Mouse (Mus musculus) T-helper 17 cell (primary cell): ENCODE results near the gene Mboat1.

Experiments used
- in situ Hi-C, 2 experiments: fragments of 300-600 bp; cut with MboI, MseI; formaldehyde crosslinking; loops; 1 replicate in 1 of 2; 2 replicates in 1 of 2; pipeline ENCODE4 v1.15.1; 2025; ENCODE audit warnings: high pct_unique_total_duplicates in 2 of 2

The Mboat1 gene

GRCm38 (mm10) chr13:30239396-30239795 is 103.1 kb downstream of the Mboat1 start:
- in situ Hi-C loops = no loop called here

- in situ Hi-C loops = no loop called here
Measured at GRCm38 (mm10) chr13:30245573-30245972, 109.3 kb downstream of the Mboat1 start.

DNA sequence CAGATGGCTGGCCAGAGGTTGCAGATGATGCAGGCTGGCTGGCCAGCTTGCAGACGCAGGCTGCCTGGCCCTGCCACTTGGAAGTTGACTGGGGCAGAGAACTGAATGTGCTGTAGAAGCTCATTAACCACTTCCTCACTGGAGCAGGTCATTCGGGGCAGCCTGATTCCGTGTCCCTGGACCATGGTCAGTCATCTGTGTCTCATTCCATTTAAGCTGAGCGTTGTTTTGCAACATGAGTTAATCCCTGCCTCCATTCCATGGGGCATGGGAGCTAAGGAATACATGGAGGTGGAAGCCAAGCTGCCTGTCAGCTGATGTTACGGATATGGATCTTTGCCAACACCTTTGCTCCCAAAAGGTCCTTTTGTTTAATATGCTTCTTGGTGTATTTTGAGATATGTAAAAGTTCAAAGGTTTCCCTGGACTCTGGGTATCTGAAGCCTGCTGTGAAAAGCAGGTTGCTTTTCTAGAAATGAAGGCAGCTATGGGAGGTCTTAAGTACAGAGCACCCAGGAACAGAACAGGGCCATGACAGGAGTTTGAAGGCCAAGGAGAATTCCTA is 114.1 kb downstream of the Mboat1 start:
- in situ Hi-C loops = no loop called here

- in situ Hi-C loops = no loop called here
Measured at GRCm38 (mm10) chr13:30251431-30251830, 115.1 kb downstream of the Mboat1 start.

- in situ Hi-C loops = no loop called here
Measured at GRCm38 (mm10) chr13:30252692-30253091, 116.4 kb downstream of the Mboat1 start.

DNA sequence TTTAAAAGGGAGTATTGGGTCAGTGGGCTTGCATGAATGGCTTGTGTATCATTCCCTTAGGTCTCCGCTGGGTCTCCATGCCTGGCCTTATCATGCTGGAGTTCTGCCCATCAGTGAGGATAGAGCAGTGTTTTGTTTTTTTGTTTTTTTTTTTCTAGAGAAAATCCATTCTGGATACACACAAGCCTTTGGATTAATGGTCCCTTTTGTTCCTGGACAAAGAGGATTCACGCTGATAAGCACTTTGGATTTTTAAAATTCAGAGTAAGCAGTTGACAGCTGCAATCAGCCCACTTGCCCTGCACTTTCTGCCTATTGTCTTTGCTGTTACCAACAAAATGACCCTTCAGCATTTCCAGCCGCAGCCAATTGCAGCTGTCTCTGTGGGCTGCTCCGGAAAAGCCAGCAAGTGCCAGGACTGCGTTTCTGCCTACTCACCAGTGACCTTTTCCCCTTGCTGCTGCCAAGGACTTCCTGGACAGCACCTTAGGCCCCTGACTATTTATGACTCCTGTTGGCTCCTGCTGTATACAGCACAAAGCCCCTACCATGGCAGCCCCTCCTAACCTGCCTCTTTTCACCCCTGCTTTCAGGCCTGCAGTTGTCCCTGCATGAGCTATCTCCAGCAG is 117.5 kb downstream of the Mboat1 start:
- in situ Hi-C loops = no loop called here

- in situ Hi-C loops = no loop called here
Measured at GRCm38 (mm10) chr13:30254421-30254820, 118.1 kb downstream of the Mboat1 start.

DNA sequence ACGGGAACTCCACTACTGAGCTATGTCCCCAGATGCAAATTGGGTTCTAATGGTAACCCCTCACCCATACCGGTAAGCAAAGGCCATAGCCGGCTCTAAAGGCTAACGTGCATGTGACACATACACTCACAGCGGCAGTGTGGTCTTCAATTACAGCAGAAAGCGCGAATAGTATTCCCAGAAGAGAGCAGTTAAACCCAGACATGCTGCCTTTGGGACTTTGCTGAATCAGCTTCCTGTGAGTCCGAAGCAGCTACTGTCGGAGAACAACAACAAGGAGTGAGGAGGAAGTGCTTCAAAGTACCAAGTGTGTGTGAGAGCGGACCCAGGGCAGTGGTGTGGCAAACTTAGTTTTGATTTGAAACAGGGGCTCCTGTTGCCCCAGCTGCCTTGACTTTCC is 122.5 kb downstream of the Mboat1 start:
- in situ Hi-C loops = loop anchor here (5.0 kb wide), 2 partner anchors 92 to 162 kb away; no protein-coding TSS in a partner anchor

GRCm38 (mm10) chr13:30259326-30259725 is 123.0 kb downstream of the Mboat1 start:
- in situ Hi-C loops = loop anchor here (5.0 kb wide), 2 partner anchors 92 to 162 kb away; no protein-coding TSS in a partner anchor

DNA sequence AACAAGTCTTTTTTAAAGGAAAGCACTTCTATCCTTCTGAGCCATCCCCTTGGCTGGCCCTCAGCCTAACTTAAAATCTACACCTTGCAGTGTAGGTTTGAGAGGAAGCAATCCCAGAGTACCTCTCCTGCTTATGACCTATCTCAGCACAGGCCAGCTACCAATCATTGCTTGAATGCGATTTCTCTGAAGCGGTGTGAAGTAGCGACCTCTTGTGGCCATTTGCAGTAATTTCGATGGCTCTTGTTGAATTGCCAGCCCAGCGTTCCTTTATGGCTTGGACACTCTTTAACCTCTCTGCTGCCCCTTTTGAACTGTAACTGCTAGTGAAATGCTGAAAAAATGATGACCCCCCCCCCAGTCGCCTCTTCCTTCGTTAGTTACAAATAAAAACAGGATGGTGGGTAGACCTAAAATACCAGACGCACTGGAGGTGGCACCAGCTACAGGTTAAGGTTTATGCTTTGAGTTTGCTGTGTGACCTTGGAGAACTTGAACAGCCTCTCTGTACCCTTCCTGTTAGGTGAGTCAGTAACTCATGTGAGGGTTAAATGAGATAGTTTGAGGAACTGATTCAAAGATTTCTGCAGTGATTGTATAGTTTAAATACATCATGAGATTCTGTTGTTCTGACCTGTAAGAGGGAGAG is 123.7 kb downstream of the Mboat1 start:
- in situ Hi-C loops = loop anchor here (5.0 to 10.0 kb wide), 4 partner anchors 93 to 405 kb away; partner anchors contain the start of gene Cdkal1 (in 1 of the 2)

- in situ Hi-C loops = loop anchor here (5.0 to 10.0 kb wide), 3 partner anchors 166 to 409 kb away; partner anchors contain the start of gene Cdkal1 (in 1 of the 2)
Measured at GRCm38 (mm10) chr13:30263681-30264080, 127.4 kb downstream of the Mboat1 start.

DNA sequence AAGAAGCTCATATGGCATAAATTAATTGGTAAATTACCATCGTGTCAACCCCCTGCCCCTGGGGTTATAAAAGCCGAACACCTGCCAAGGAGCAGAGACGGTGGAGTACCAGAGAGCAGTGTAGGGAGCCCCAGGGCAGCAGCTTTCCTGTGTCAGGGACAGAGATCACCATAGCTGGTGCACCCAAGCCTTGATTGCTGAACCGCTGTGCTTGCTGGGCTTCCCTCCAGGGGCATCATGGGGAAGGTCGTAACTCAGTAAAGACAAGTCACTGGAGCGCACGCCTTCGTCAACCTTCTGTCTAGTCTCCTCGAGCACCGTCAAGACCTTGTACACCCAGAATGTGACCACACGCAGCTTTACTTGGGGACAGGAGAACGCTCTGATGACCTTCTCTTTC is 128.0 kb downstream of the Mboat1 start:
- in situ Hi-C loops = loop anchor here (5.0 to 10.0 kb wide), 3 partner anchors 167 to 410 kb away; partner anchors contain the start of gene Cdkal1 (in 1 of the 2)

GRCm38 (mm10) chr13:30264765-30265164 is 128.5 kb downstream of the Mboat1 start:
- in situ Hi-C loops = loop anchor here (5.0 to 10.0 kb wide), 3 partner anchors 167 to 410 kb away; partner anchors contain the start of gene Cdkal1 (in 1 of the 2)

DNA sequence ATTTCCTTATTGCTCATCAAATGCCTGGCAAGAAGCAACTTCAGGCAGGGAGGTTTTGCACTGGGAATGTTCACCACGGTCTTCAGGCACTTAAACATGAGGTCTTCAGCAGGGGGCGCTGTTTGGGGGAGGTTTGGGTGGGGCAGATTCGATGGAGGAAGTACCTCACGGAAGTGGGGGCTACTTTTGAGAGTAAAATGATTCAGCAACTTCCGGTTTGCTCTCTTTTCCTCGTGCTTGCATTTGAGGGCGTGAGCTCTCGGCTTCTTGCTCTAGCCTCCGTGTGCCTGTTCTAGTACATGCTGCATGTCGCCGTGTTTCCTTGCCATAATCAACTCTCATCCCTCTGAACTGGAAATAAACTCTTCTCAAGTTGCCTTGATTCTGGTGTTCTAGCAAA is 129.7 kb downstream of the Mboat1 start:
- in situ Hi-C loops = loop anchor here (10.0 kb wide), 2 partner anchors 401 to 411 kb away; partner anchors contain the start of gene Cdkal1 (in 1 of the 2)

DNA sequence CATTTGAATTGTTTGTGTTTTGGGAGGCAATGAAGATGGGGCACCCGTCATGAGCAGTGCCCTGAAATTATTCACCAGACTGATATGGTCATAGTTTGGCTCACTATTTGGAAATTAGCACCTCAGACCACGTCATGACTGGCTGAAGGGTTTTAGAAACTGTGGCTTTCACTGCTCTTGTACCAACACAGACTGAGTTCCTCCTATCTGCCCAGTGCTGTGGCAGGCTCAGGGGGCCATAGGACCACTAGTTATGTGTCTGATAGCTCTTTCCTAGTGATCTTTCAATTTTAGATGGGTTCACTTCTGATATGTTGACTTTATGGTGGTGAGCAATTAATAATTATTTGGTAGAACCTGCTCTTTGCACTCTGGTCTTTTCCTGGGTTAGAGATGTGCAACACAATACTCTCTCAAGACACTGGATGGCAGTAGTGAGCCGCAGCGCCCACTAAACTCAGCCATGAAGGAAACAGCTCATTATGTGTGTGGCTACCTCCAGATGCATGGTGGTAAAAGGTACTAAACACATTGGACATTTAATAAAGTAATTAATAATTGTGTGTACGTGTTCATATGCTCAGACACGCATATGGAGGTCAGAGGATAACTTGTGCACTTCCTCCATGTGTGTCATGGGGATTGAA is 135.9 kb downstream of the Mboat1 start:
- in situ Hi-C loops = loop anchor here in 1 of 2 experiments (5.0 kb wide), 1 partner anchor 250 kb away; no protein-coding TSS in a partner anchor
